Mouse (Mus musculus) hindbrain, embryonic 13.5 days (tissue): ENCODE results near the gene Pik3r3. TPM values are rescaled to one million over a fixed set of nuclear protein-coding genes. Genes with fewer than 3 reads are reported as not detected.
"Not testable (repeated sequence)": the region's sequence is repeated elsewhere in the genome, so short reads cannot be mapped to it uniquely, and the experiment has no call there.

ENCODE experiments used
- ATAC-seq: fragments of 200-750 bp; cut with Nextera tagmentation; 2 replicates; pipeline ENCODE4 v1.8.0; 2017; ENCODE audit warnings: moderate TSS enrichment; ENCODE audit not compliant: low FRiP score
- H3K27ac ChIP-seq: fragments of 300-500 bp; sonication (generic); 2 replicates; pipeline ENCODE4 v1.5.1; 2015; ENCODE audit warnings: inconsistent platforms, mild to moderate bottlenecking, moderate library complexity
- H3K27me3 ChIP-seq: fragments of 300-500 bp; sonication (generic); 2 replicates; pipeline ENCODE4 v1.6.1; 2015; ENCODE audit warnings: mild to moderate bottlenecking, inconsistent platforms
- H3K36me3 ChIP-seq: fragments of 300-500 bp; sonication (generic); 2 replicates; pipeline ENCODE4 v1.6.1; 2015; ENCODE audit warnings: mild to moderate bottlenecking, inconsistent platforms
- H3K4me1 ChIP-seq: fragments of 300-500 bp; sonication (generic); replicated peaks from 2 replicates; pipeline ENCODE4 v1.6.1; 2015; ENCODE audit warnings: inconsistent platforms
- H3K4me2 ChIP-seq: fragments of 300-500 bp; sonication (generic); 2 replicates; pipeline ENCODE4 v1.6.1; 2015; ENCODE audit warnings: inconsistent platforms, mild to moderate bottlenecking, moderate library complexity
- H3K4me3 ChIP-seq: fragments of 300-500 bp; sonication (generic); 2 replicates; pipeline ENCODE4 v1.5.1; 2015; ENCODE audit warnings: mild to moderate bottlenecking, inconsistent platforms
- H3K9ac ChIP-seq: fragments of 300-500 bp; sonication (generic); 2 replicates; pipeline ENCODE4 v1.6.1; 2015; ENCODE audit warnings: mild to moderate bottlenecking, inconsistent platforms
- H3K9me3 ChIP-seq: fragments of 300-500 bp; sonication (generic); 2 replicates; pipeline ENCODE4 v1.6.1; 2016; ENCODE audit warnings: inconsistent platforms
- WGBS: fragments of 180-500 bp; shearing (Covaris S2); methylation state at CpG from one replicate; pipeline ENCODE4 v1.1.7; 2015; 5-methylcytosine and 5-hydroxymethylcytosine counted together
- polyA plus RNA-seq: library from polyadenylated mRNA; unstranded; fragments of >200 nt; fragmentation: Nextera tagmentation; extraction: Ambion mirVana; gene quantifications from 2 replicates; pipeline ENCODE4 v1.2.1, GENCODE M21; 2015

The Pik3r3 gene
- polyA plus RNA-seq, 1 experiment from 2014 or later = 86.4 TPM

DNA sequence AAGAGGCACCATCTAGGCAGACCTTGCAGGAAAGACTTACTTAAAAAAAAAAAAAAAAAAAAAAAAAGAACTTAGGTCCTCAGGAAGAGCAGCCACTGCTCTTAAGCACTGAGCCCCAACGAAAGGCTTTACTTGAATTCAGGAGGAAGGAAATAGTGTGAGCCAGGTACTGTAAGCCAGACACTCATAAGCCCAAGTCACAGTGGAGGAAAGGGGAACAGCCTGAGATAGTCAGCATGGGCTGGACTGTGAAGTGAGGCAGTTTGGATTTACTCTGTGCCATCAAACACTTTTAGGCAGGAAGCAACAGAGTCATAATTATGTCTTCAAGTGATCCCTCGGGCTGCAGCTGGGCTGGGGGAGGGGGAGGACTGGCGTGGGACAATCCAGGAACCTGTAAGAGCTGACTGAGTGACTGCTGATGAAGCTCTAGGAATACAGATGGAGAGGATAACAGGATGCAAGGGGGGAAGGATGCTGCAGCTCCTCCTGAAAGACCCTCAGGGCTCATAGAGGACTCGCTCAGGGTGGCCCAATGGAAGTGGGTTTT lies 29.1 kb upstream of the Pik3r3 start:
- no peaks in the 10 kb centered on the region for H3K4me1 ChIP-seq
- H3K36me3 ChIP-seq = no peaks in the 10 kb centered on the region
- no peak overlapping the region for H3K27ac ChIP-seq
- ATAC-seq = no peak
- 62% methylated on average over 4 of the region's 4 CpGs for WGBS
- H3K4me2 ChIP-seq = no peak overlapping the region
- H3K4me3 ChIP-seq = no peak overlapping the region
- no peak overlapping the region for H3K9ac ChIP-seq
- no peaks in the 10 kb centered on the region for H3K9me3 ChIP-seq
- H3K27me3 ChIP-seq = no peaks in the 10 kb centered on the region

GRCm38 (mm10) chr4:116193583-116194383 lies 27.6 kb upstream of the Pik3r3 start:
- 71% methylated on average over 9 of the region's 9 CpGs for WGBS
- no peak overlapping the region for H3K4me3 ChIP-seq
- H3K36me3 ChIP-seq = no peaks in the 10 kb centered on the region
- H3K9ac ChIP-seq = no peak overlapping the region
- H3K27ac ChIP-seq = no peak overlapping the region
- H3K9me3 ChIP-seq = no peaks in the 10 kb centered on the region
- no peaks in the 10 kb centered on the region for H3K27me3 ChIP-seq
- H3K4me1 ChIP-seq = no peaks in the 10 kb centered on the region
- no peak for ATAC-seq
- H3K4me2 ChIP-seq = no peak overlapping the region

GRCm38 (mm10) chr4:116198422-116198821 lies 23.0 kb upstream of the Pik3r3 start:
- no peaks in the 10 kb centered on the region for H3K36me3 ChIP-seq
- no peak for ATAC-seq
- no peaks in the 10 kb centered on the region for H3K27me3 ChIP-seq
- no peak overlapping the region for H3K4me3 ChIP-seq
- H3K4me2 ChIP-seq = no peak overlapping the region
- no peaks in the 10 kb centered on the region for H3K4me1 ChIP-seq
- no peak overlapping the region for H3K27ac ChIP-seq
- no peak overlapping the region for H3K9ac ChIP-seq
- no peaks in the 10 kb centered on the region for H3K9me3 ChIP-seq
- 85% methylated on average over 2 of the region's 2 CpGs for WGBS

- no peak overlapping the region for H3K4me3 ChIP-seq
- no peak overlapping the region for H3K27ac ChIP-seq
- no peak for ATAC-seq
- no peak overlapping the region for H3K4me2 ChIP-seq
- no peaks in the 10 kb centered on the region for H3K9me3 ChIP-seq
- no peaks in the 10 kb centered on the region for H3K4me1 ChIP-seq
- no peak overlapping the region for H3K9ac ChIP-seq
- H3K27me3 ChIP-seq = no peaks in the 10 kb centered on the region
- H3K36me3 ChIP-seq = no peaks in the 10 kb centered on the region
- 72% methylated on average over 3 of the region's 3 CpGs for WGBS
Measured at GRCm38 (mm10) chr4:116204422-116204821, 17.0 kb upstream of the Pik3r3 start.

DNA sequence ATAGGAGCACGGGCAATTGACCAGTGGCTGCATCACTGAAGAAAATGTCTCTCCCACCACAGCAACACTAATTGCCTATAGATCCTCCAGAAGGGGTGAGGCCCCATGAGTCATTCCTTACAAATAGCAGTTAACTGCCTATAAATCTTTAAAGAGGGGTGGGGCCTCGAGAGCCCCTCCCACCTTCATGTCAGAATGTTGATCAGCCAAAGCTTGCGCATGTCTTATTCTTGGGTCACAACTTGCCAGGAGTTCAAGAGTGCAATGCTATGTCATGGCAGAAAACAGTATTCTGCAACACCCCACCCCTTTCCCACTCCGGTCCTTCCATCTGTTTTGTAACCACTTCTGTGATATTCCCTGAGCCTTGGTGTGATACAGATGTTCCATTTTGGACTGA lies 14.9 kb upstream of the Pik3r3 start:
- H3K4me3 ChIP-seq = no peak overlapping the region
- no peak overlapping the region for H3K4me2 ChIP-seq
- no peaks in the 10 kb centered on the region for H3K36me3 ChIP-seq
- H3K27me3 ChIP-seq = no peaks in the 10 kb centered on the region
- H3K4me1 ChIP-seq = no peaks in the 10 kb centered on the region
- H3K27ac ChIP-seq = no peak overlapping the region
- H3K9ac ChIP-seq = no peak overlapping the region
- WGBS = 83% methylated on average over 4 of the region's 4 CpGs
- no peak for ATAC-seq
- no peaks in the 10 kb centered on the region for H3K9me3 ChIP-seq

DNA sequence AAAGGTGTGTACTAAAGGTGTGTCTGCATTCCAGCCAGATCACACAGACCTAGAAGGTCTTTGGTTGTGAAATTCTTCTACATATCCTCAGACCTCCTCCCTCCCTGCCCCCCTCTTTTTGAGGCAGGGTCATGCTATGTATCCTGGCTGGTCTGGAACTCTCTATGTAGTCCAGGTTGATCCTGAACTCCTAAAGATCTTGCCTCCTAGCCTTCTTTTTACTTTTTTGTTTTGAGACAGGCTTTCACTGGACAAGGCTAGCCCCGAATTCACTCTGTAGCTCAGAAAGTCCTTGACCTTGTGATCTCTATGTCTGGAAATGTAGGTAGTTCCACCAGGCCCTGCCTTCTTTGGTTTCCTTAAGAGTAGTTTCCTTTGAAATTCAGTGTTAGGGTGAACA lies 12.5 kb upstream of the Pik3r3 start:
- no peaks in the 10 kb centered on the region for H3K9me3 ChIP-seq
- no peak overlapping the region for H3K4me2 ChIP-seq
- no peak for ATAC-seq
- H3K4me3 ChIP-seq = no peak overlapping the region
- H3K27me3 ChIP-seq = no peaks in the 10 kb centered on the region
- no peaks in the 10 kb centered on the region for H3K36me3 ChIP-seq
- 84% methylated on average over 1 of the region's 1 CpGs for WGBS
- no peak overlapping the region for H3K27ac ChIP-seq
- H3K4me1 ChIP-seq = no peaks in the 10 kb centered on the region
- no peak overlapping the region for H3K9ac ChIP-seq

GRCm38 (mm10) chr4:116215895-116216605 lies 5.4 kb upstream of the Pik3r3 start:
- no peak overlapping the region for H3K4me2 ChIP-seq
- no peak for ATAC-seq
- no peak overlapping the region for H3K4me3 ChIP-seq
- H3K36me3 ChIP-seq = no peaks in the 10 kb centered on the region
- no peaks in the 10 kb centered on the region for H3K9me3 ChIP-seq
- WGBS = 88% methylated on average over 2 of the region's 2 CpGs
- H3K27ac ChIP-seq = no peak overlapping the region
- peaks cover 11% of the 10 kb centered on the region for H3K4me1 ChIP-seq
- no peaks in the 10 kb centered on the region for H3K27me3 ChIP-seq
- no peak overlapping the region for H3K9ac ChIP-seq

GRCm38 (mm10) chr4:116217046-116217445 lies 4.4 kb upstream of the Pik3r3 start:
- Histone ChIP-seq H3K4me2 (no peak overlapping the region), H3K9ac (no peak overlapping the region), H3K36me3 (no peaks in the 10 kb centered on the region), H3K9me3 (no peaks in the 10 kb centered on the region), H3K27ac (no peak overlapping the region), H3K4me1 (peaks cover 11% of the 10 kb centered on the region), H3K27me3 (no peaks in the 10 kb centered on the region), H3K4me3 (no peak overlapping the region)
- WGBS = 74% methylated on average over 2 of the region's 2 CpGs
- ATAC-seq = no peak

DNA sequence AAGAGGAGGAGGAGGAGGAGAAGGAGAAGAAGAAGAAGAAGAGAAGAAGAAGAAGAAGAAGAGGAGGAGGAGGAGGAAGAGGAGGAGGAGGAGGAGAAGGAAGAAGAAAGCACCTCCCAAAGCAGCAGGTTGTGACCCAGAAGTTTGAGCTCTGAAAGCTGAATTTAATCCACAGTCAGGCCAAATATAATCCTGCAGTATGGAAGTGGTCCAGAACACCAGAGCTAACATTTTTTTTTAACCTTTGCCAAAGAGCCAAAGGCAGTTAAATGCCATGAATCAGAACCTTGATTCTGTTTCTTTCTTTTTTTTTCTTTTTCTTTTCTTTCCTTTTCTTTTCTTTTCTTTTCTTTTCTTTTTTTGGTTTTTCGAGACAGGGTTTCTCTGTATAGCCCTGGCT lies 3.8 kb upstream of the Pik3r3 start:
- 88% methylated on average over 1 of the region's 1 CpGs for WGBS
- H3K4me2 ChIP-seq, ATAC-seq: not testable (repeated sequence)

DNA sequence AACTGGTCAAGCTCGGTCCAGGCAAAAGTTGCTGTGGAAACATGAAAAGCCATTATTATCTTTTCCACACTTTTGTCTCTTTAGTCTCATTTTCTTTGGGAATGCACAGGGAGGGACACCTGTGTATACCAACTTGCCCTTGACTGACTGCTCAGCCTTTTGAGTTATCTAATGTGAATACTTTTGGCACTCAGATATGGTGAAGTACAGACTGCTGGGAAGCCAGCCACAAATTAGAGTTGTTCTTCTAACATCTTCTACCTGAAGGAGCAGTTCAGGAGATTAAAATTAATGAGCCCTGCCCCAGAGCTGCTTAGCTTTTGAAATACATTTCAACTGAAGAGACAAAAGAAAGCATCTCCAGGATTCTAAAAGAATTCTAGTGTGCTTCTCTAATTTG lies 2.4 kb upstream of the Pik3r3 start:
- 79% methylated on average over 1 of the region's 1 CpGs for WGBS
- no peak overlapping the region for H3K9ac ChIP-seq
- no peaks in the 10 kb centered on the region for H3K27me3 ChIP-seq
- no peaks in the 10 kb centered on the region for H3K9me3 ChIP-seq
- no peak overlapping the region for H3K4me3 ChIP-seq
- ATAC-seq = no peak
- H3K4me1 ChIP-seq = peaks cover 11% of the 10 kb centered on the region
- no peaks in the 10 kb centered on the region for H3K36me3 ChIP-seq
- no peak overlapping the region for H3K27ac ChIP-seq
- no peak overlapping the region for H3K4me2 ChIP-seq

More for the DNA sequence above, 3.8 kb upstream of the Pik3r3 start:
- H3K9ac ChIP-seq, H3K4me3 ChIP-seq, H3K36me3 ChIP-seq, H3K27me3 ChIP-seq, H3K9me3 ChIP-seq, H3K27ac ChIP-seq: not testable (repeated sequence)
- H3K4me1 ChIP-seq = peaks cover 11% of the 10 kb centered on the region

DNA sequence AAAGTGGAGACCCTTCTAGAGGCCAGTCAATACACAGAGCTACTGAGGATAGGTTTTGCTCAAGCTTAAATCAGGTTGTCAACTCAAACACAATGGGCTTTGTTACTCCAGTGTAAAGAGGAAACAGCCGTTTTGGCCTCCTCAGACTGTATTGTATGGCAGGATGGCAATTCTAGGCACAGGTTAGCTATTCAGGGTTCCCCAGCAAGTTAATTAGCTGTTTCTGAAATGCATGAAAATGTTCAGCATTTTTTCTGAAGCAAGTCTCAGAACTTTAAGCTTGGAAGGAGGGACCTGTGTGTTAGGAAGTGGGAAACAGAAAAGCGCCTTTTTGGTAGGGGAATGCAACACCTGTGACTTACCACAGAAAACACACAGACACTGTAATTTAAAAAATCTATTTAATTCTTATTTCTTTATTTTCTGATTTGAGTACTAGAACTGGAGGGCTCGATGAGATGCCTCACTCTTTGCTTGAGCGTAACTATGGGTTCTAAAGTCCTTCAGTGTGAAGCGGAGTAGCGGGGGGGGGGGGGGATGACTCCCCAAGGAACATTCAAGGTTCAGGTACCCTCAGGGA lies 1.3 kb upstream of the Pik3r3 start:
- Histone ChIP-seq H3K4me1 (peaks cover 12% of the 10 kb centered on the region), H3K9ac (peak overlapping the region; percentile 93), H3K27me3 (no peaks in the 10 kb centered on the region), H3K4me2 (peak overlapping the region; percentile 56), H3K36me3 (no peaks in the 10 kb centered on the region), H3K9me3 (no peaks in the 10 kb centered on the region), H3K4me3 (peak overlapping the region; percentile 77), H3K27ac (peak overlapping the region; percentile 100)
- WGBS = under 1% methylated on average over 6 of the region's 6 CpGs
- no peak for ATAC-seq

DNA sequence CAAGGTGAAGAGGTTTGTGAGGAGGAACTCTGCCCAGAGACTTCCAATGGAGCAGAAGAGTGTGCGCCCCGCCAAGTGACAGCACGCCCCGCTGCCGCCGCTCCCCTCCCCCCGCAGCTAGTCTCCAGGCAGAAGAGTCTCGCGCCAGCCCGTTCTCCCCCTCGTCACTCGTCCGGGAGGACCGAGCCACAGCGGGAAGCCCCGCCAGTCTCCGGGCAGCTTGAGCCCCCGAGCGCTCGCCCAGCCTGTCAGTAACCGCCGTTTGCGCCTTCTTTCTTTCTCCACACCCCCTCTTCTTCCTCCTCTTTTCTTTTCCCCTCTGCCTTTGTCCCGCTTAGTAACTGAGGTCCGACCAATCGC lies 658 bp upstream of the Pik3r3 start:
- no peak for ATAC-seq
- 2% methylated on average over 26 of the region's 26 CpGs for WGBS
- peaks cover 14% of the 10 kb centered on the region for H3K4me1 ChIP-seq
- peak overlapping the region; percentile 56 for H3K4me2 ChIP-seq
- H3K4me3 ChIP-seq = peak overlapping the region; percentile 77
- no peaks in the 10 kb centered on the region for H3K36me3 ChIP-seq
- H3K9ac ChIP-seq = peak overlapping the region; percentile 93
- no peaks in the 10 kb centered on the region for H3K9me3 ChIP-seq
- peak overlapping the region; percentile 100 for H3K27ac ChIP-seq
- H3K27me3 ChIP-seq = no peaks in the 10 kb centered on the region
